Mouse (Mus musculus): Measurements from ENCODE around the gene Mfsd7a. TPM values are rescaled to one million over a fixed set of nuclear protein-coding genes. Genes with fewer than 3 reads are reported as not detected.
"Not testable (repeated sequence)": the region's sequence is repeated elsewhere in the genome, so short reads cannot be mapped to it uniquely, and the experiment has no call there.

The Mfsd7a gene
- under 1 TPM; 0.22 to 0.51 TPM for total RNA-seq (2021)
- long read RNA-seq, experiment 1, partial matches to known transcripts = 0 of 2 reads
- long read RNA-seq, experiment 1, other reads (novel, unspliced or antisense) = 1 of 2 reads
- long read RNA-seq, experiment 2 = 0 reads

DNA sequence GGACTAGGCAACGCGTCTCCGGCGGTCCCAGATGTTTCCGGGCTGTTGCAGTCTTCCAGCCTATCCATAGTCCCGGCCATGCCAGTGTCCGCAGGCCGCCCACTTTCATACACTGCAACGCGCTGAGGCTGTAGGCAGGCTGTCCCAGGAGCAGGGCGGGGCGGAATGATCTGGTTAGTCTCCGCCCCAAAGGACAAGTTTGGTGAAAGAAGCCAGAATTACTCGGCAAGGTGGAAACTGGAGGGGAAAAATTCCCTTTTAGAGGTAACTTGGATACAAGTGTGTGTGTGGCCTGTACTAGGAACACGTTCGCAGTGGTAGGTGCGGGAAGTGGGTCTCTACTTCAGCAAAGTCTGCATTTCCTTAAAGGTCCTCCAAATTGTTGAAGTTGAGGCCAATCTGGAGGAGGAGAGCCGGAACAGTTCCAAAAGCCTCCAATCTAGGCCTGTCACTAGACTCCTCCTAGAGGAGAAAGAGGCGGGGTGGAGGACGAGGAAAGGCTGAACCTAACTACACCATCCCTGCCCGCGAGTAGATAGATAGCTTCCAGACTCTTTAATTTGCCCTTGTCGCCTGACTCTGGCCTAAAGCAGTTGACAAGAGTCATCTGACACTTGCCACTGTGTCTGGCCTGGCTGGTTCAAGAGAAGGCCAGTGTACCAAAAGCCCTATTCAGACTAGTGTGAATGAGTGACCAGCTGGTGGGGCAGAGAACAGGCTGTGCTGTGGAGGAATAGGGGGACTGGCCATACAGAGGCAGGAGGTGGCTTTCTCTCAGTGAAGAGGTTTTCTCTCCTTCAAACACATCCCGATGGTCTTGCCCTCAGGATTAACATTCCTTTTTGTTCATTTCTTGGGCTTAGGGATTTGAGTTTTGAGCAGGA, at the start of gene Mfsd7a:
Gene Mfsd7a, minus strand, starts transcription at position 107 of the 884 bp plus-strand sequence.
- no peak for DNase-seq (ENCODE audit: low spot score in 2 of 2)
- intact Hi-C loops (cut with DNase I) = no loop called here

DNA sequence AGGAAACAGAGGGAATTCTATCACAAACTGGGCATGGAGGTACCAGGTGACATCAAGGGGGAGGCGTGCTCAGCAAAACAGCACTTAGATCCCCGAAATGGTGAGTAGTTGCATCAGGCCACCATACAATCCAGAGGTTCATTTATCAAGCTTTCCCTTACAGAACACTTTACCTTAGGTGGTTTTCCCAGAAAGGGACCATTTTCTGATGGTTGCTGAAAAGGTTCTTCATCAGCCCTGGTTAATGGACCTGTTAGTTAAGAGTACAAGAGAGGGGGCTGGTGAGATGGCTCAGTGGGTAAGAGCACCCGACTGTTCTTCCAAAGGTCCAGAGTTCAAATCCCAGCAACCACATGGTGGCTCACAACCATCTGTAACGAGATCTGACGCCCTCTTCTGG, 37.5 kb upstream of the Mfsd7a start:
- intact Hi-C loops (cut with DNase I) = not testable (repeated sequence)

DNA sequence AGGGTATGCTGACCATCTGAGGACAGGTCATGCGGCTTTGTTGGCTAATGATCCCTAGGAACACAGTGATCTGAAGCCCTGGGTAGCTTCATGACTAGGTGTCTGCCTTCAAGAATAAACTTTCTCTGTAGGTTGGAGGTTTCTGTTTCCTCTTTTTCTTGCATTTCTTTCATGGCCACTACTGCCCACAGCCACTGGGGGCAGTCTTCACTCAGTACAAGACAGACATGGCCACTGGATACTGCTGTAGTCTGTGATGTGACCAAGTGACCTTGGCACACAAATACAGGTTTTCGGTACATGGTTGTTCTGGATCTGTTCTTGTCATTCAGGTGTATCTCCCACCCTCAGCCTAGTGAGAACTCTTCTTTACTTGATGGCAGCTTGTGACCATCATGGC, 36.5 kb upstream of the Mfsd7a start:
- DNase-seq (ENCODE audit: low spot score in 2 of 2) = peak in 1 of 2 experiments; percentile 35
- intact Hi-C loops (cut with DNase I) = no loop called here

More for the DNA sequence above, 37.5 kb upstream of the Mfsd7a start:
- DNase-seq (ENCODE audit: low spot score in 2 of 2) = not testable (repeated sequence)

DNA sequence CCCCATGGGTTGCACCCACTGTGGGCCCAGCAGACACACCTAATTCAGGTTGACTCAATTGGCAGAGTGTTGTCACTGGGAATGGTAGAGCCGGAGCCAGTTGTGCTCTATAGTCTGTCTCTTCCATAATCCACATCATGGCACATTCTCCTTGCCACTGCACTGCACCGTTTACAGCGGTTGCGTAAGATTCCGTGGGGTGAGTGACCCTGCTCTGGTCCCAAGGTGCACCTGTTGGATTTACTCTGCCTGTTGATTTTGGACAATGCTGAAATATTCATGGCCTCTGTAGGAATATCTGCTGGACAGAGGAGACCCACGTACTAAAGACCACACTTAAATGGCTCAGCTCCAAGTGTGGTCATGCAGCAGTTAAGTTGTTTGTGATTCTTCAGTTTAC, 34.3 kb upstream of the Mfsd7a start:
- DNase-seq (ENCODE audit: low spot score in 2 of 2) = no peak
- intact Hi-C loops (cut with DNase I) = no loop called here

DNA sequence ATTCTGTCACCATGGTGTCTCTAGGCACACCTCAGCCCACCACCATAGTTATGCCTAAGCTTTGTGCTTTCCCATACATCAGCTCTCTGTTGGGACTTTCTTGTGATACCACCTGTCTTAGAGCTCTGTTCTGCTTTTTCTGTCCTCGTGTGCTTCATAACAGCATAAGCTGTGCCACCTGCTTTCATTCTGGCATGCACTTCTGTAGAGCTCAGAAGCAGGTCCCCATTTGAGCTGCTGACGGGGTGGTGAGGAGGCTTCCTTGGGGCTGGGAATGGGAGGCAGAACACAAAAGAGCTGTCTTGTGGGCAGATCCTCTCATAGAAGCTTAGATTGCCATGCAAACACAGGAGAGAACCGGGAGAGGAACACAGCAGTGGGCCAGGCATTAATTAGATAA, 27.3 kb upstream of the Mfsd7a start:
- intact Hi-C loops (cut with DNase I) = no loop called here

DNA sequence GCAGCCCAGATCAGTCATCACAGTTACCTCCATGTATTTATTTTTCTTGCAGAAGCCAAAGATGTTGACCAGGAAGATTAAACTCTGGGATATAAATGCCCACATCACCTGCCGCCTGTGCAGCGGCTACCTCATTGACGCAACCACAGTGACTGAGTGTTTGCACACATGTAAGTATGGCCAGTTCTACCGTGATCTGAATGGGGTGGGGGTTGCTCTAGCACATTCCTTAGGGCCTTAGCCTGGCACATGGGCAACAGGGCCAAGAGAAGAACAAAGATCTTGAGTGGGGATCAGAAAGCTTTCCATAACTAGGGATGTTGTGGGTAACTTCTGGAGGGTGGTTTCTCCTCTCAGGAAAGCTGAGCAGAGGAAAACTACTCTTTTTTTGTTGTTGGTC, 25.0 kb upstream of the Mfsd7a start:
- no peak for DNase-seq (ENCODE audit: low spot score in 2 of 2)
- intact Hi-C loops (cut with DNase I) = no loop called here

More for the DNA sequence above, 27.3 kb upstream of the Mfsd7a start:
- DNase-seq (ENCODE audit: low spot score in 2 of 2) = peak in 1 of 2 experiments; percentile 31

DNA sequence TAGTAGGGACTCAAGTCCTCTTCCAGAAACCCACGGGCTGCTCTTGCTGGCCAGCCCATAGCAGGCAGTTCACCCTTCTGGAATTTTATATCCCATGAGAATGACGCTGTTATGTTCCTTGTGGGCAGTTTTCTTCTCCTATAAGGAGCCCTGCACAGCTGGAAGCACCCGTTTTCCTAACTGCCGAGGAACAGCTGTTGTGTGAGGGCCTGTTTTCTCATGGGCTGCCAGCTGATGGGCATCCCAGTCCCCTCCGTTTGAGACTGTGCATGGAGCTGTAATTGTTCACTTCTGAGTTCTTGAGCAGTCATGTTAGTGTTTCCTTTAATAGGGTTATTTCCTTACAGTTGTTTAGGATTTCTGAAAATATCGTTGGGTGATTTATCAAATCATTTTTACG, 20.9 kb upstream of the Mfsd7a start:
- DNase-seq (ENCODE audit: low spot score in 2 of 2) = no peak
- intact Hi-C loops (cut with DNase I) = no loop called here

DNA sequence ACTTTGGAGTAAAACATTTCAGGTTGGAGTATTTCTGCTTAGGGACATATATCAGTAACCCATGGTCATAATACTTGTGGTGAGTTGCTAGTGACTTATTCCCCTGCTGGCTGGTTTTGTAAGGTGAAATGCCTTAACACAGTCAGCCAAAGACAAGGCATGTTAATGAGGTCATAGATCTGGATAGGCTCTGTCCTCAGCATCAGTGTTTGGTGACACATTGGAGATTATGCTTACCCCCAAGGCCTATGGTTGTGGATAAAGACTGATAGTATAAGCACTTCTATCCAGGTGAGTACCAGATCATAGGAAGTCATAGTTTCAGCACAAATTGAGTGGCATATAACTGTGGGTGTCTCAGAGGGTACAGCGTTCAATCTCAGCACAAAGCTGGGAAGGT, 18.0 kb upstream of the Mfsd7a start:
- intact Hi-C loops (cut with DNase I) = no loop called here
- no peak for DNase-seq (ENCODE audit: low spot score in 2 of 2)

DNA sequence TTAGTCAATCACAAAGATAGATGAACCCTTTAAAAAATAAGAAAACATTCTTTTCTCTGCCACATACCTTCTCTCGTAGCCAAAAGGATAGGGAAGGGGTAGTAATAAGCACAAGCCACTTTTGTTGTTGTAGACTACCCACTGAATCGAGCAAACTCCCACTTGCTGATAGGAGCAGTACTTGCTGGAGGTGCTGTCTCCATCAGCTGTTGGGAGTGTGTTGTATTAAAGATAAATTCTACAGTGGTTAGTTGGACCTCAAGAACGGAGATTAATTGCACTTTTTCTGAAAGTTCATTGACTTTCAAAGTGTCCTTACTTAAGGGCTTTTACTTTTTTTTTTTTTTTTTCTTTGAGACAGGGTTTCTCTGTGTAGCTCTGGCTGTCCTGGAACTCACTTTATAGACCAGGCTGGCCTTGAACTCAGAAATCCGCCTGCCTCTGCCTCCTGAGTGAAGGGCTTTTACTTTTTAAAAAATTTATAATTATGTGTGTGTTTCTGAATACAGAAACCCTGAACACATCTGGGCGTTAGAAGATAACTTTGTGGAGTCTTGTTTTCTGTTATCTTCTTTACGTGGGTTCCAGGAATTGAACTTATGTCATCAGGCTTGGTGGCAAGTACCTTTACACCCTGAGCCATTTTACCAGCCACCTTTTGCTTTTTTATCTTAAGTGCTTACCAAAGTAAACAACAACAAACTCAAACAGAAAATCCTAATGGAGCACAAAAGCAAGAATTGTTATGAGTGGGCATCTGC, 16.6 kb upstream of the Mfsd7a start:
- no peak for DNase-seq (ENCODE audit: low spot score in 2 of 2)
- intact Hi-C loops (cut with DNase I) = no loop called here

DNA sequence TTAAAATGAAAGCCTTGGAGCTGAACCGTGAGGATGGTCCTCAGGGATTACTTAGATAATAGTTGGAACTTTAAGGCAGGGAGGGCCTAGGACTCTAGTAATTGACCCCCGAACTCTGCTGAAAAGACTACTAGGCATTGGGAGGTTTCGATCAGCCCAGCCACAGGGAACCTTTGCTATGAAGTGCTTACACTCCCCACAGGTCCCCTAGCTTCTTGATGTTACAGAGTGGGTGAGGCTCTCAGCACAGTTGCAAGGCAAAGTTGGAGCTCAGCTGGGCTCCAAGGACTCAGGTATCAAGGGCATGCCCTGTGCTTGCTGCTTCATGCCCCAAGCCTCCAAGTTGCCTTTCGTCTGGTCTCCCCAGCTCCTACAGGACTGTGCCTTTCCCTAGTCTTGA, 13.8 kb upstream of the Mfsd7a start:
- no peak for DNase-seq (ENCODE audit: low spot score in 2 of 2)
- intact Hi-C loops (cut with DNase I) = no loop called here

DNA sequence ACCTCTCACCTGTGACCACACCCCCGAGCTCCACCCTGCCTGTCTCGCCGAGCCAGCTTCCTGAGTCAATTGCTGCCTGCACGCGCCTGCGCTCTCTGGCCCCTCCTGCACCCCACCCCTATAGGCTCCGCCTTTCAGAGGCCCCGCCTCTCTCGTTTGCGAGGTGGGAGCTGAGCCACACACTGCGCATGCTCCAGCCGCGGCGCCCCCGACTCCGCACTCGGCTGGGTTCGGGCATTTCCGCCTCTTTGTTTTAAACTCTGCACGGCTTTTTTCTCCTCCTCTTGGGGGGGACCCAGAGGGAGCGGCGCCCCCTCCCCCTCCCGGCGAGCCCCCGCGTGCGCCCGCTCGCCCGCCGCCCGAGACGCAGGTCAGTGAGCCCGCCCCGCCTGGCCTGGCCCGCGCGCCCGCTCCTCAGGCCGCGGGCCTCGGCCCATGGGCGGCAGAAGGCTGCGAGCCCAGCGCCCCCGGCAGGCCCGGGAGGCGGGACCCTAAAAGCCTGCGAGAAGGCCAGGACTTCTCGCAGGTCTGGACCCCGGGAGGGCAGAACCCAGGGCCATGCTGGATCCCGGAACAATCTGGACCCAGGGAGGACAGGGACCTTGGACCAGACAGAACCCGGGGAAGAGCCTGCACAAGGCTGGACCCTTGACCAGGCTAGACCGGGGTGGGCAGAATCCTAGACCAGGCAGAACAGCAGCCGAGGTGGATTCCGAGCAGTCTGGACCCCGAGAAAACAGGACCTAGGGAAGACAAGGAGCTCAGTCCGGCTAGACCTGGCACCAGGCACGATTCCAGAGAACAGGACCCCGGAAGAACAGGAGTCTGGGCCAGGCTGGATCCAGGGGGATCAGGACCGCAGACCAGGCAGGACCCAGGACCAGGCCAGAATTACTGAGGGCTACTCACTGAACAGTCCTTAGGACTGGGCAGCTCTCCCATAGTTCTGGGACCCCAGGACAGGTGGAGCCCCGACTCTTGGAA, 12.7 kb upstream of the Mfsd7a start, which contains the start of gene Pcgf3:
Gene Pcgf3, plus strand, starts transcription at position 151 of the 984 bp plus-strand sequence.
- peak; percentile 96 to 97 for DNase-seq (ENCODE audit: low spot score in 2 of 2)
- intact Hi-C loops (cut with DNase I) = no loop called here

DNA sequence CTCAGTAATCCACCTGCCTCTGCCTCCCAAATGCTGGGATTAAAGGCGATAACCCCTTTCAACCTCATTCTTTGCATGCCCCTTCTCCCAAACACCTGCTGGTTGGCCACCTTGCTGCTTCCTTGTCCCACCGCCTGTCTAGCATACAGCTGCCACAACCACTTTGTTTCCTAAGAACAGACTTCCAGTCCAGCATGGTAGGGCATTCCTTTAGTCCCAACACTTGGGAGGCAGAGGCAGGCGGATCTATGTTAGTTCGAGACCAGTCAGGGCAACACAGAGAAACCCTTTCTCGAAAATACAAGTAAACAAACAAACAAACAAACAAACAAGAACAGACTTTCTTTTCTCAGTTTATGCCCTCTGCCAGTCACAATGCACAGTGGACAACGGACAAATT, 11.8 kb upstream of the Mfsd7a start:
- intact Hi-C loops (cut with DNase I) = no loop called here
- no peak for DNase-seq (ENCODE audit: low spot score in 2 of 2)

DNA sequence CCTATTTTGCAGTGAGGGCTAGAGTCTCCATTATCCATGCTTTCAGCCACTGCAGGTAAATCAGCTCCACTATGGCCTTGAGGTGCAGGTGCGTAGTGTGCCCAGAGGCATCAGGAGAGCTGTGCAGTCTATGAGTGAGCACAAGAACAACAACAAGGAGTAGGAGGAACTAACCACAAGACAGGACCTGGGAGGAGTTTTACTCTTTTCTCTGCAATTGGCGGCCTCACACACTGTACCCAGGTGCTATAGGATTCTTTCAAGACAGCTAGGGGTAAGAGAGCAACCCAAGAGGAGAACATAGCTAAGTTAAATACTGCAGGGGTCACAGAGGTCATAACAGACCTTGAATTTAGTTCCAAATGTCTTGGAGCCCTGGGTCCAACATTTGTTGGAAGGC, 10.0 kb upstream of the Mfsd7a start:
- DNase-seq (ENCODE audit: low spot score in 2 of 2) = no peak
- intact Hi-C loops (cut with DNase I) = no loop called here

DNA sequence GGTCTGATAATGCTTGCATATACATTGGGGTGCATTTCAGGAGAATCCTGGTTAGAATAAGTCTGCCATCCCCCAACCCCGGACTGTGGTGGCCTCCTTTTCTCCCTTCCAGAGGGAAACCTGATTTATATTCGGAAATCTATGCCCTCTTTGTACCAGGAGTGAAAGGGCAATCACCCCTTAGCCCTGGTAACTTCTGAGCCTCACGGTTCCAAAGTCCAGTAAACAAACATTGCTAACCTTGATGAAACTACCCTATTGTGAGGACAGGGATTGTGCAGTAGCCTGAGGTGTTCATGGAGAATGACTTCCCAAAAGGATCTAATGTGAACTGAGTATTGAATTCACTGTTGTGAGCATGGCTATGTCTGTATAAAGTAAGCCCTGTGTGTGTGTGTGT, 5.4 kb upstream of the Mfsd7a start:
- intact Hi-C loops (cut with DNase I) = no loop called here
- no peak for DNase-seq (ENCODE audit: low spot score in 2 of 2)

DNA sequence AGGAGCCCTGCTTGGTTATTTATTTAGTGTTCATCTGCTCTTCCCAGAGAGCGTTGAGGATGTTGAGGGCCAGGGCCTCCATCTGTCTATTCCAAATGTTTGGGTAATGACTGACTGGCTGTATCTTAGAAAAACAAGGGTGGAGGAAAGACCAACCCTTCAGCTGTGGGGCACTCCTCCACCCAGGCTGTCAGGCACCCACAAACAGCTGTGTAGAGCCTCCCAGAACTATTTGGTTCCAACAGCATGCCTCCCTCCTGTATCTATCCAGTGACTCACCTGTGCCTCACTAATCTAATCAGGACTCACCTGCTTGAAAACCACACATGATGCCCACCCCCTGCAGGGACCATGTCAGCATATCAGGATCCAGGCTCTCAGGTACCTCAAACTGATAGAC, 3.7 kb upstream of the Mfsd7a start:
- no peak for DNase-seq (ENCODE audit: low spot score in 2 of 2)
- intact Hi-C loops (cut with DNase I) = no loop called here

DNA sequence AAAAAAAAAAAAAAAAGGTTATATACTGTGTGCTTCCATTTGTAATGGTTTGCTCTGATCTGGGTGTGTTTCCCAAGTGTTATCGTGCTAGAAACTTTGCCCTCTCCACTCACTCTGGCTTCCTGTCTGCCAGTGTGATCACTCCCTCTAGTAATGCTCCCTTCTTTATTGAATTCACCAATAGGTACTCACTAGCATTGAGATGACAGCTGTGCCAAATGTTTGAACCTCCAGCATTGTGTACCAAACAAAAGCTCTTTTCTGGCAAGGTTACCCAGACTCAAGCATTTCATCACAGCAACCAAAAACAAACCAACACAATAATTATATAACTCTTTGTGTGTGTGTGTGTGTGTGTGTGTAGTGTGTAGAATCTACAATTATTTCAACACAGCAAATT, 2.9 kb upstream of the Mfsd7a start:
- intact Hi-C loops (cut with DNase I) = no loop called here
- DNase-seq (ENCODE audit: low spot score in 2 of 2) = no peak

DNA sequence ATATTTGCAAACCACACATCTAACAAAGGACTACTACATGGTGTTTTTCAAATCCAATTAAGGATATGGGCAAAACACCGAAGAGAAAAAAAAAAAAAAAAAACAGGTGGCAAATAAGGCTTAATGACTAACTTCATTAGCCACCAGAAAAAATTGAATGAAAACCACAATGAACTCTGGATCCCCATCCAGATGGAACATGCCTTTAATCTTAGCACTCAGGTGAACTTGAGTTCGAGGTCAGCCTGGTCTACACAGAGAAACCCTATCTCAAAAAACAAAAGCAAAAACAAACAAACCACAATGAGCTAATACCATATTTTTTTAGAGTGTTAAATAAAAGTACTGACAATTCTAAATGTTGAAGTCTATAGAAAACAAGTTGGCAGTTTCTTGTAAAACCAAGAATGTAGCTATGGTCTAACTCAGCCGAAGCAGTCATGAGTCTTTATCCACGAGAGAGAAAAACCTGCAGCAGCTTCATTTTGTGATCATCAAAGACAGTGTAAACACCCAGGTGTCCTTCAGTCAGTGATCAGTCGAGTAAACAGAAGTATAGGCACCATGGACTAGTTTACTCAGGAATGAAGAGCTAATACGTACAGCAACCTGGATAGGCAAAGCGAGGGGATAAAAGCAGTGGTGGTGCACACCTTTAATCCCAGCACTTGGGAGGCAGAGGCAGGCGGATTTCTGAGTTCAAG, 2.3 kb upstream of the Mfsd7a start:
- intact Hi-C loops (cut with DNase I) = no loop called here
- DNase-seq (ENCODE audit: low spot score in 2 of 2) = no peak

DNA sequence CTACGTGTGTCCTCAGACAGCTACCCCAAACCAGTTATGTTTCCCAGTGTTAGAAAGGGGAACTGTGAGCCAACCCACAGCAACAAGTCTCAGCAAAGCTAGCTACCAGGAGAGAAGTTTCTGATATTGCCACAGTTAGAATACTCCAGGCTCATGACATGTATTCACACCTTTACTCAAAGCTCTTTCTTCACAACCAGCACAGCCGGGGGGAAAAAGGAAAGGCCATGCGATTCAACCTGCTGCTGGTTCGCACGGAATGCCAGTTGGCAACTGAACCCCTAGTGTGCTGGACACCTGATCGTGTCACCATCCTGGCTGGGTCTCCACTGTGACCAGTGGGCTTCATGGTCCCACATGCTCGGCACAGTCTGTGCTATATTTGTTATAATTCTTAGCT, 834 bp downstream of the Mfsd7a start:
- intact Hi-C loops (cut with DNase I) = no loop called here
- DNase-seq (ENCODE audit: low spot score in 2 of 2) = no peak

DNA sequence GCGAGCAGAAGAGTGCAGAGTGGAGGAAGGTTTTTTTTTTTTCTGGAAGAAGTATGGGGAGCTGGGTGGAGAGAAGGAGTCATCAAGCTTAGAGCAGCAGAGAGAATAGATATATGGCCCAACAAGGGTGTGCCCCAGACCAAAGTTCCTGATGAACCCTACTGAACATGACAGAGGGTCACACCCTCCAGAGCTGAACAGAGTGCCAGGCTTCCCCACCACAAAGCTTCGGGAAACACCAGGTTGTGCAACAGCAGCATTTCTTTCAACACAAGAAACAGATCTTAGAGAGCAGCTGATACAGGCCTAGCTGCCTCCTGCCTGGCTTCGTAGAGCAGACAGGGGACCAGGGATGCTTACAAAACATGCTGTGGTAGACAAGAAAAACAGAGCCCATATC, 1.7 kb downstream of the Mfsd7a start:
- no peak for DNase-seq (ENCODE audit: low spot score in 2 of 2)
- intact Hi-C loops (cut with DNase I) = no loop called here

Data from left cerebral cortex, postnatal 14 days (tissue).